Mouse (Mus musculus) testis, adult 2 months (tissue): Measurements from ENCODE around the gene Lrrc36.

Source experiments
- CTCF ChIP-seq: fragments of 200-500 bp; IDR thresholded peaks from 2 replicates; pipeline ENCODE4 v1.5.1; 2012; ENCODE audit warnings: low read depth, mild to moderate bottlenecking, inconsistent platforms, low read length, moderate library complexity; ENCODE audit not compliant: control insufficient read depth, insufficient read depth, insufficient replicate concordance
- POLR2A ChIP-seq: fragments of 200-500 bp; IDR thresholded peaks from 2 replicates; pipeline ENCODE4 v1.6.1; 2012; ENCODE audit warnings: low read depth, mild to moderate bottlenecking, inconsistent platforms, low read length, moderate library complexity; ENCODE audit not compliant: control insufficient read depth

DNA sequence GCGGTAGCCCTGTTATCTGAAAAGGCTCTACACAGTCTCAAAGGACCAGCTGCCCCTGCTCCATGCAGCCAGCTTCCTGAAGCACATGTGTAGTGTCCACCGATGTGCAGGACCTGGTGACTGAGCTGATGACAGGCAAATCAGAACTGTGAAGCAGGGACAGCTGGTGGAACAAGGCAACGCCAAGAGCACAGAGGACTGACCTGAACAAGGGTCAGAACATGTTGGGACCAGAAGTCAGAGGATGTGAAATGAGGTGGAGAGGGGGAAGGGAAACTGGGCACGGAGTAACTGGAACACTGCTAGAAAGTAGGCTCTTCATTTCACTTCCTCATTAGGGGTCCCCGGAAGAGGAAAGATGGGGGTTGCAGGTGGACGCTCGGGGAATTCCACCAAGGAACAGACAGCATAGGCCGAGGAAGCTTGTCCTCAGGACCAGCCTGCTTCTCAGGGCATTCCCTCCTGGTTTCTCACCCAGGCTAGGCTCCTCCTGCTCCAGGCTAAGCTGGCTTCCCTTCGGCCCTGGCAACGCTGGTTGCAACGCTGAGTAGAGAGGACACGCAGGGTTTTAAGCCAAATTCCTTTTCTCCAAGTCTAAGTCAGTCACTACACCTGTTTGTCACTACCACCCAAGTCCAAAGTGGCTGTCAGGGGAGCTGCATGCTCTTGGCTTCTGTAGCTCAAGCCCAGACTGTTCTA is 20.1 kb upstream of the Lrrc36 start:
- no peak for TF ChIP-seq CTCF
- no peak for TF ChIP-seq POLR2A
